Mouse (Mus musculus) R1 (cell line): Measurements from ENCODE around the gene Tmtc1.

Experiments
- DNase-seq: peaks from one replicate; pipeline ENCODE4 v3.0.0-alpha.2; 2018; ENCODE audit warnings: low read depth, low spot score

Gene Tmtc1

DNA sequence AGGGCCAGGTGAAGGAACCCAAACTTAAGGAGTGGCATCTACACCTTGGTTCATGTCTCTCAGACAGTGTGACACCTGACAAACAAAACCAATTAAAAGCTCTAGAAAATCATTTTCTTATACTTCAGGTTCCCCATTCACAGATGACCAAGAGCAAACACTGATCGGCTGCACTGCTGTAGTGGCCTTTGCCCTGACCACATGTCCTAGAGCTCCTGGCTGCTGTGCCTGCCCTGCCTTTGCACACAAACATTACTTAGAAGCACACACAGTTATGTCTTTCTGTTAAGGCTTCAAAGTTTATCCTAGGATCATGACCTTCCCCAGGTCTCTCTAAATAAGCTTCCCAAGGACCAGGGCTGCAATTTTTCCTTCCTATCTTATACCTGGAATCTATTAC lies 199.4 kb downstream of the Tmtc1 start:
- no peak for DNase-seq

DNA sequence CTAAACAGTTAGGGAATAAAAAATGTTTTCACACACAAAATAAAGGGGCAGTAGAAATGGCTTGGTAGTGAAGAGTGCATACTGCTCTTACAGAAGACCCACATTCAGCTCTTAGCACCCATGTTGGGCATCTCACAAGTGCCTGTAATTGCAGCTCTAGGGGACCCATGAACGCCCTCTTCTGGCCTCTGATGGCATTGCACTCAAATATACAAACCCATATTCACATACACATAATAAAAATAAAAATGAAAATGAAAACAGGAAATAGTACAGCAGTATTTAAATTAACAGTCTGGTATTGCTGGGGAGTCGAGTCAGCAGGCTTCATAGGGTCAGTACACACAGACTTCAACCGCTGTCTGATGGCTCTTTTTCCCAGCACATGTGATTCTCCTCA lies 201.9 kb downstream of the Tmtc1 start:
- peak; percentile 22 for DNase-seq

DNA sequence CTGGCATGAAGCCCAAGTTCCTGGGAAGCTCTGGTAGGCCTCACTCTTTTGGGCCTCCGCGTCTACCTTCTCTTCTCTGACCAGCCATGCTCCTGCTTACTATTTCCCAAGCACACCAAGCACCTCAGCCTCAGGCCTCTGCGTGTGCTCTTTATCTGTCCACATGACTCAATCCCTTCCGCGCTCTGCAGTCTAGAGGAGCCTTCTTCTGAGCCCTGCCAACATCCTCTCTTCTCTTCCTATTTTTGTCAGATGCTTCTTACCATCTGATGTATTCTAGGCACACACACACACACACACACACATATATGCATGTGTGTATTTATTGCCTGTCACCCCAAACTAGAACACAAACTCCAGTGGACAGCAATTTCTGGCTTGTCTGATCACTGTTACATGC lies 202.5 kb downstream of the Tmtc1 start:
- no peak for DNase-seq

DNA sequence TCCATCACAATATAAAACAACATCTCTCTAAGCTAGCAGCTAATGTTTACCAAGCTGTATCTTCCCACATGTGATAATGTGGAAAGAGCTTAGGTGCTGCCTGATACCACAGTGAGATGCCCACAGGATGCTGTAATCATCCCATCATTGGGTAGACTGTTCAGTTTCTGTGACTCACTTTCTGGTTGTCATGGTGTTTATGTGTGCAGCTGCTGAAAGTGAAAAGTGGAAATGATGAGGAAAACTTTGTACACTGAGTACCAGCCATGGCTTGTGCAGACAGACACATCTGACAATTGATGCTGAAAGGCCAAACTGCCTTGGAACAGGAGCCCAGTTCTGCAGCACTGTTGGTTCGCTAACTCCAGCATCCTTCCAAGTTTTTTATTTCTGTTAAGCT lies 204.9 kb downstream of the Tmtc1 start:
- no peak for DNase-seq

GRCm38 (mm10) chr6:148237453-148237852 lies 206.7 kb downstream of the Tmtc1 start:
- no peak for DNase-seq

DNA sequence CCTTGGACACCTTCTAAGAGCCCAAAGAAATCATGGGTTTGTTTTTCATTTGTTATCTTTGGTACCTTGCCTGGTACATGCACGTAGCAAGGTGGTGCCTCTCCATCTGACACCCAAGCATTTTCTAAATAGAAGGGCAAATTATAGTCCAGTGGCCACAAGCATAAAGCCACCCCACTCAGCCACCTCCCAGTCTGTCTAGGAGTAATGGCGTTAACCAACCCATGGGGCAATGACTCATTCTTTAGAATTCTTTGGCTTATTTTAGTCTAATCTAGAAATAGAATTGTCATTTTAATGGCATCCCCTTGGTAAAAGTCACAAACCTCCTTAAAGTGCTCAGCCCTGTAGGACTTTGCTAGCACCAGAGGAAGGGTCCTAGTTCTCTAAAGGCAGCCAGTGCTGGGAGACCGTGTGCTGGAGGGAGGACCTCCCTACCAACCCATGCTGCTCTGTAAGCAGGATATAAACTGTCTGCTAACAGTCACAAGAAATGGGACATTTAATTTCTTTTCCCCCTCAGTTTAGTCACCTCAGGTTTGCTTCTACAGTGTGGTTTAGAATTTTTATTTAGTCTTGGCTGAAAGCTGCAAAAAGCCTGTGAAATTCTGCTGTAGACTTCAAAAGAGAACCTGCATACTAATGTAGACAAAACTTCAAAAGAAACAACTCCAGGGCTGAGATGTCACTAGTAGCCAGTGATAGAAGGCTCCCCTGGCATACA lies 209.9 kb downstream of the Tmtc1 start:
- DNase-seq, result no peak

DNA sequence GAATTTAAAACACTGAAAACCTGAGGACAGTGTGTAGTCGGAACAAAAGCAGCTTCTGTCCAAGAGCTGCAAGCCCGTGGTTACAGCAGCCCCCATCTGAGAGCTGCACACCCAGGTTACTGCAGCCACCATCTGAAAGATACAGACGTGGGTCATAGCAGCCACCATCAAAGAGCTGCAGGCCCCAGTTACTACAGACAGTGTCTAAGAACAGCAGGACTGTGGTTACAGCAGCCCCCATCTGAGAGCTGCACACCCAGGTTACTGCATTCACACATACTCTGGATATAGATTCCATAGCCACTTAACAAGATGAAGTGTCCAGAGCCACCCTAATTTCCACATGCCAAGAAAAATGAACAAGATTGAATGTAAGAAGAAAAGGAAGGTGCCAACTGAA lies 216.6 kb downstream of the Tmtc1 start:
- no peak for DNase-seq

DNA sequence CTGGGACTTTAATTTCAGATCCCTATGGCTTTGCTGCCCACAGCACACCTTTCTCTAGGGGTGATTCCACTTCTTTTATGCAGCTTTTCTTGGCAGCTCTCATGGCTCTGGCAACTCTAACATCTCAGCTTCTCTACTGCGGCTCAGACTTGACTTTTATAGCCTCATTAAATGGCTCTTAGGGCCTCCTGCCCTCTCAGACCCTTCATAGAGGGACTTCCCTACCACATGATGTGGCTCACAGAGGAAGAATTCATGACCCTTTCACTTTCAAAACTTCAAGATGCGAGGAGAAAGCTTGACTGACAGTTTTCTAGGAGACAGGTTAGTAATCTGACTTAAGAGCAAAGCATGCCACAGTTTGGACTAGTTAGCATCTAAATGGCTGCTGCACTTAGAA lies 221.5 kb downstream of the Tmtc1 start:
- DNase-seq, result no peak

DNA sequence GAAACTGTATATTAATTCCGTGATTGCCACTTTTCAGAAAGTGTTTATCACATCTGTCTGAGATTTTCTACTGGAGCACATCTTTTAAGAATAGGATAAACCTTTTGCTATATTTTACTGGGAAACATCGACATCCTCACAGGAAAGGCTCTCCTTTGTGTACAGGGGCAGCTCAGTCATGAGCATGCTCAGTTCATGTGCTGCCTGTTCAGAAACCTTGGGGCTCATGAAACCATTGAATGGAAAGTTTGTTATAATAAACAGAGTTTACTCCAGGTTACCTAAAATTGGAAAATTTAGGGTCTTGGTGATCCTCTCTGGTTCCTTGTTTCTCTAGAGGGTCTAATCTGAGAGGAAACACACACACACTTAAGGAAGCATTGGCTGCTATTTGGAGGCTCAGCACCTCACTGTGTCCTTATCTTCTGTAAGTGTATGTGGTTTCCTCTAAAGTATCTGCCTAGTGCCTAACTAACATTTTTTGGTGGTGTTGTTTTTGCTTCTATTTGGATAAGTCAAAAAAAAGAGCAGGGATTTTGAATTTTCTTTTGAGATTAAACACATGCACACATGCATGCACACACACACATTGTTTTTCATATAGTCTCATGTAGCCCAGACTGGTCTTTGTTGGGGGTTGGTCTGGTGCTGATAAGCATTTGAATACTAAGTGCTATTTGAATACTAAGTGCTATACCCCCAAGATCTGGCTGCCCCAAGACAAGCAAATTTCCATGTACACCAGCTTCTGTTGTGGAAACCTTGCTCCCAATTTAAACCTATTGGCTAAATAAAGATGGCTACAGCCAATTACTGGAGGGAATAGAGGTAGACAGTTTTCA lies 225.7 kb downstream of the Tmtc1 start:
- DNase-seq, result no peak

- DNase-seq, result no peak
Observed at GRCm38 (mm10) chr6:148216752-148217151, 227.4 kb downstream of the Tmtc1 start.

DNA sequence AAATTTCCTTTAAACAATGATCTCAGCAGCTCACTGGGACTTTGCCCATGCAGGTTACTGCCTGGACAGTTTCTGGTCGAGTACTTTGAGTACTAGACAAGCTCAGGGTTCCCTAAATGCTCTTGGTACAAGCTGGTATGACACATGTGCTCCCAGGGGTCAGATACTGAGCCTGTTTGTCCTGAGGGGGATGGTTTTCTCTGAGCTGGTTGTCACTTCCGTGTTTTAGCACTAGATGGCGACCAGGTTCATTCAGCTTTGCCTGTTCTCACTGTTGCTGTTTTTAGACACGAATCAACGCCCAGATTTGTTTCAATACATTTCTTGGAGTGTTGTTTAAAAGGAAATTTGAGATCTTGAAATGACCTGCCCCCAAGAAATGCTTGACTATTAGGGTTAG lies 229.4 kb downstream of the Tmtc1 start:
- DNase-seq, result peak; percentile 83

DNA sequence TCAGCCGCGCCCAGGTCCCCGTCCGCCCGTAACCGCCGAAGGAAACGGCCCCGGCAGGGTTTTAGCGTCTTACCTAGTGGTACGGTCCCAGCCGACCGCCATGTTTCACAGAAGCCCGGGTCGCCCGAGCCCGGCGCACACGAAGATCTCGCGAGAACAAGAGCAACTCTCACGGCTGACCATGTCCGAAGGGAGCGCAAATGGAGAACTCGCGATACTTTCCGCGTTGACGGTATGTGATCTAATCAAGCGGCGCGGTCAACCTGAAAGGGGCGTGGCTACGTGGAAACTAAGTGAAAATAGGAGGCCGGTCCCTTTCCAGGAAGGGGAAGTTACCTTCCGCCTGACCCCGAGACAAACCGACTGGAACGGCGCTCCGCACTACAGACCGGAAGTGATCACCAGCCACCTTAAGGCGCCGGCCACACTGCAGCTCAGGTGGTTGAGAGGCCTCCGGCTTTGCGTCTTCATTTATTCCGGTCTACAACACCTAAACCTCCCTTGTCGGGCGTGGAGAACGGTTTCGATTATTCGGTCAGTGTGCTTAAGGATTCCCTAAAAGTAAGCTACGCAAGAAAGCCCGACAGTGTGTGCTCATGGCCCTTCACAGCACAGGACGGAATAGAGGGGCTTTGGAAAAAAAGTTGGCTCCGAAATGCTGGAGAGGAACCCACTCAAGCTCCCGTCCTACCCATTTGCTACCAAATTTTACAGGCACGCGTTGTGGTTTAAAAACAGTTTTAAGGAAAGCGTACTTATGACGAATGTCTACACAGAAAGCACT lies 232.1 kb downstream of the Tmtc1 start, which contains the start of gene Ergic2:
Ergic2 (minus strand) TSS at position 478 of the 784 bp plus-strand sequence.
- peak; percentile 100 for DNase-seq

DNA sequence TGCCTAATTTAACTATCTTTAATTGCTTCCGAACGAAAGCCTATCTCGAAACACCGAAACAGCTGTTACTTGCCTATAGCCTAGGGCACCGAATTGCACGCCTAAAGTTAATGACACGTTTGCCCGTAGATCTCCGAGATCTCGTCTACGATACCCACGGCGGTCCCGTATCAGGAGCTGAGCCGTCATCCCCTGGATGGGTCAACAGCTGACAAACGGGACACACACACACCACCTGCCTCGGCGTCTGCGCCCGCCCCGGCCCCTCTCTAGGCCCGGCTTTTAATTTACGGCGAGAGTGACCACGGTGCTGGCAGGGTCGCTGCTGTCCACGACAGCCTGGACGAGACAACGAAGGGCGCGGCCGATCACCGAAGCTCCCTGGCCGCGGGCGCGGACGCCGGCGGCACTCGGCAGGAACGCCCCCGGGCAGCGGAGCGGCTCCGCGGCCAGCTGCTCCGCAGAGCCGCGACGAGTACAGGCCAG lies 232.8 kb downstream of the Tmtc1 start:
- DNase-seq, result peak; percentile 78

DNA sequence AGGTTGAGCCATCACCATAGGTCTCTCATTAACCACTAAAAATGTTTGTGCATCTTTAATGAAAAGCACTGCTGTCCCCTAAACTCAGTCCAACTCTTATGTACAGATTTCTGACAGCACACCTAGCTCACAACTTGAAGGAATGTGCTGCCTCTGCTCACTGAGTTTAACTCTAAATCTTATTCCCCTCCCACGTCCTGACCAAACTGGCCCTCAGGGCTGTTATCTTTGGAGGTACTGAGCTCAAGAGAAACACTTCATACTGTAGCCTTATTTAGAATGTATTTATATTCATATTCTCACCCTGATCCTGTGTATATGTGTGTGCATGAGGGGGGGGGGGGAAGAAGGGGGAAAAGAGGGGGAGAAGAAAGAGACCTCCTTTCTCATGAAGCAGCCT lies 236.7 kb downstream of the Tmtc1 start:
- DNase-seq, result no peak

GRCm38 (mm10) chr6:148205134-148205533 lies 239.1 kb downstream of the Tmtc1 start:
- no peak for DNase-seq

GRCm38 (mm10) chr6:148199729-148200128 lies 244.5 kb downstream of the Tmtc1 start:
- no peak for DNase-seq

DNA sequence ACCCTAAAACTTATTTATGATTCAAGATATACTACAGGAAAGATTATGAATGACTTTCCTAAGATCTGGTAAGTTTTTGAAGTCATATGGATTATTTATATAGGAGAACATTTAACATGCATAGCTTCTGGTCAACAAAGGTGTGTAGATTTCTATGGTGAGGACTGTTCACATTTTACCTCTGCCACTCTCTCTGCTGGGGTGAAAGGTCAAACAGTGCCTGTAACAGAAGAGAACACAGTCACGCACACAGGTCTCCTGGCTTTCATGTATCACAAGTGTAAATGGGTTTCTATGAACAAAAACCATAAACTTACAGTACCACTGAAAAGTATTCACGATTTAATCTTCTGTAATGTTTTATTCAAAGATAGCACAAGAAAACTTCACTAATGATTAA lies 245.0 kb downstream of the Tmtc1 start:
- no peak for DNase-seq

GRCm38 (mm10) chr6:148193972-148194701 lies 250.1 kb downstream of the Tmtc1 start:
- DNase-seq, result no peak

DNA sequence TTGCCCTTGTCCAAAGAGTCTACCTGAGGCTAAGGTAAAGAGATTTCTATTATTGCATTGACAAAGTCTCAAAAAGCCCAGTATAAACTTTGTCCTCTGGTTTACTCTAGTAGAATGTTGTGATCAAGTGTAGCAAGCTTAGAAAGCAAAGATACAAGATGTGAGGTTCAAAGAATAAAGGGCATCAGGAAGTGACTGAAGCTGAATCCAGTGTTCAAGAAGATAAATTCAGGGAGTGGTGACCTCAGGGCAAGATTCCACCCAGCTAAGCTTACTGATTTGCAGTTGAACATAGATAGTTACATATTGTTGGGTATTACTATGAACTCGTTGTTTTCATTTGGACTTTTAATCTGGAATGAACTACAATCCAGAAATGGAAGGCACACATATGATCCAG lies 258.5 kb downstream of the Tmtc1 start:
- no peak for DNase-seq
